In the genomic region with DNA sequence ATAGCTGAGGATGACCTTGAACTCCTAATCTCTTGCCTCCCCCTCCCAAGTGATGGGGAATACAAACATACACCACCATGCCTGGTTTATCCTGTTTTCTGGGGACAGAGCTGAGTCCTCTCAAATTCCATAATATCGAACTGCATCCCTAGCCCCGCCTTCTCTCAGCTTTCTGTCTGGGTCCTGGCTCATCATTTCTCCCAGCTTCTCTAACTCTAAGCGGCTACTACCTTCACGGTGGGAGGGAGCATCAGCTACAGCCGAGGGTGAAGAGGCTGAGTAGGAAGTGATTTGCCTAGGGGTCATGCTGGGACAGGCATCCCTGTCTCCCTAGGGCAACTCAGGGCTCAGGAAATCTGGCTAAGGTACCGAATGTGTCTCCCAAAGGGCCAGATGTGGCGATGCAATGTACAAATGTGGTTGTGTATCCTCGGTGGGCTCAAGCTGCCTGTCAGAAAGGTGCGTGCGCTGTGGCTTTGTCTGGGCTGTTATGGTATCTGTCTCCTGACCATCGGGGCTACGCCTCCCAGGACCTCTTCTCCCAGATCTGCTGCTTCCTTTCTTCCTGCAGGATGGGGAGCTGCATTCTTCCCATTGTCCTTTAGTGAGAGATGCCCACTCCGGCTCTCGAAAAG, we compare ENCODE assay signal across 9 mouse cellular contexts. TPM values are rescaled to one million over a fixed set of nuclear protein-coding genes. Genes with fewer than 3 reads are reported as not detected.
DNase-seq lines count a peak whose midpoint lies in the region; ATAC-seq and TF ChIP-seq lines count a peak whose summit lies in the region.
"Had no signal": no experiment of that assay in that cellular context is flagged by ENCODE, and none has a peak within 500 bp of the region (broad histone marks: within the 10 kb centered on the region; RNA-seq: fewer than 3 reads in every experiment).

No protein-coding gene starts in this region.

- H3K36me3 ChIP-seq in kidney, embryonic 16.5 days (ENCODE audit: insufficient read depth, low read length) = no peaks in the 10 kb centered on the region
- H3K36me3 ChIP-seq in embryonic facial prominence, embryonic 12.5 days = no peaks in the 10 kb centered on the region
- H3K36me3 ChIP-seq in hindbrain, embryonic 15.5 days = peaks cover 20% of the 10 kb centered on the region
- H3K36me3 ChIP-seq in myocyte (ENCODE audit: control insufficient read depth, insufficient read depth) = no peaks in the 10 kb centered on the region

- H3K79me2 ChIP-seq in myocyte (ENCODE audit: control insufficient read depth, insufficient read depth) = no peaks in the 10 kb centered on the region

- no peak overlapping the region for H3K27ac ChIP-seq in kidney, embryonic 16.5 days (ENCODE audit: low read length)
- H3K27ac ChIP-seq in embryonic facial prominence, embryonic 12.5 days = 0 out of 2 replicates have a peak overlapping the region, but pooled peaks have one; percentile 1
- peak overlapping the region; percentile 97 for H3K27ac ChIP-seq in hindbrain, embryonic 15.5 days (replicated peaks)

- no peak for DNase-seq in kidney, postnatal 14 days
- DNase-seq in left cerebral cortex, postnatal 14 days (ENCODE audit: low spot score in 2 of 2) = no peak
- DNase-seq in yolk sac, embryonic 10.5 days (ENCODE audit: low spot score) = no peak
- no peak for DNase-seq in thymus, postnatal 36 days

- ATAC-seq in kidney, embryonic 16.5 days (ENCODE audit: low FRiP score, low TSS enrichment) = no peak
- ATAC-seq in embryonic facial prominence, embryonic 12.5 days (ENCODE audit: insufficient number of reproducible peaks, insufficient read depth, low FRiP score, low TSS enrichment) = no peak
- ATAC-seq in hindbrain, embryonic 15.5 days (ENCODE audit: low FRiP score, low read depth) = peak; percentile 2; the same call in 1 of the 2 replicates

- H3K9ac ChIP-seq in kidney, embryonic 16.5 days (replicated peaks; ENCODE audit: low read length) = peak overlapping the region; percentile 85
- peak overlapping the region; percentile 72 for H3K9ac ChIP-seq in embryonic facial prominence, embryonic 12.5 days
- peak overlapping the region; percentile 75 for H3K9ac ChIP-seq in hindbrain, embryonic 15.5 days

- H3K27me3 ChIP-seq in kidney, embryonic 16.5 days (ENCODE audit: insufficient read depth, low read length) = peaks cover 24% of the 10 kb centered on the region
- peaks cover 32% of the 10 kb centered on the region for H3K27me3 ChIP-seq in embryonic facial prominence, embryonic 12.5 days
- no peaks in the 10 kb centered on the region for H3K27me3 ChIP-seq in hindbrain, embryonic 15.5 days
- no peaks in the 10 kb centered on the region for H3K27me3 ChIP-seq in myocyte (ENCODE audit: control insufficient read depth, insufficient read depth, insufficient read length)

- TF ChIP-seq POLR2A in myocyte (IDR thresholded peaks at IDR 0.05; ENCODE audit: insufficient read length, low read depth) = no peak

- H3K9me3 ChIP-seq in kidney, embryonic 16.5 days (ENCODE audit: low read length) = no peaks in the 10 kb centered on the region
- no peaks in the 10 kb centered on the region for H3K9me3 ChIP-seq in embryonic facial prominence, embryonic 12.5 days
- no peaks in the 10 kb centered on the region for H3K9me3 ChIP-seq in hindbrain, embryonic 15.5 days

- H3K4me2 ChIP-seq in kidney, embryonic 16.5 days (replicated peaks; ENCODE audit: low read depth, low read length) = peak overlapping the region; percentile 99
- H3K4me2 ChIP-seq in embryonic facial prominence, embryonic 12.5 days (replicated peaks) = peak overlapping the region; percentile 96
- H3K4me2 ChIP-seq in hindbrain, embryonic 15.5 days = peak overlapping the region; percentile 82
- peak overlapping the region; percentile 72 for H3K4me2 ChIP-seq in myocyte (ENCODE audit: low read depth)

- peak overlapping the region; percentile 59 for H3K4me3 ChIP-seq in kidney, embryonic 16.5 days (ENCODE audit: low read length)
- peak overlapping the region; percentile 58 for H3K4me3 ChIP-seq in embryonic facial prominence, embryonic 12.5 days
- peak overlapping the region; percentile 60 for H3K4me3 ChIP-seq in hindbrain, embryonic 15.5 days
- H3K4me3 ChIP-seq in myocyte = peak overlapping the region; percentile 8

- 6% methylated on average over 14 of the region's 14 CpGs for WGBS in kidney, embryonic 16.5 days
- WGBS in embryonic facial prominence, embryonic 12.5 days = 5% methylated on average over 14 of the region's 14 CpGs
- WGBS in hindbrain, embryonic 15.5 days = 2% methylated on average over 14 of the region's 14 CpGs

- H3ac ChIP-seq in myocyte (ENCODE audit: control insufficient read depth, insufficient read length) = no peak overlapping the region

- intact Hi-C loops in left cerebral cortex, postnatal 14 days (cut with DNase I) = no loop called here

- H3K4me1 ChIP-seq in kidney, embryonic 16.5 days (ENCODE audit: insufficient read depth, low read length) = peaks cover 44% of the 10 kb centered on the region
- H3K4me1 ChIP-seq in embryonic facial prominence, embryonic 12.5 days = peaks cover 29% of the 10 kb centered on the region
- H3K4me1 ChIP-seq in hindbrain, embryonic 15.5 days (replicated peaks) = peaks cover 54% of the 10 kb centered on the region

TF ChIP-seq in myocyte, 11 proteins besides CTCF, POLR2A, EP300 and RAD21:
- TF ChIP-seq MYOD1 (IDR thresholded peaks at IDR 0.05; ENCODE audit: control insufficient read depth in 1 of 3, insufficient read length in 2 of 3, low read depth in 2 of 3) (no peak), USF1 (IDR thresholded peaks at IDR 0.05; ENCODE audit: low read depth) (no peak), SRF (IDR thresholded peaks at IDR 0.05; ENCODE audit: control insufficient read depth, insufficient read length, low read depth) (no peak), MAX (IDR thresholded peaks at IDR 0.05; ENCODE audit: low read depth) (no peak), TCF3 (IDR thresholded peaks at IDR 0.05; ENCODE audit: insufficient read length, low read depth) (no peak), REST (IDR thresholded peaks at IDR 0.05; ENCODE audit: insufficient read depth, insufficient read length) (no peak), TCF12 (IDR thresholded peaks at IDR 0.05; ENCODE audit: insufficient read depth, poor library complexity, severe bottlenecking) (no peak), E2F4 (IDR thresholded peaks at IDR 0.05; ENCODE audit: insufficient read depth) (no peak), CEBPB (IDR thresholded peaks at IDR 0.05; ENCODE audit: insufficient read depth, poor library complexity, severe bottlenecking) (no peak), MYOG (IDR thresholded peaks at IDR 0.05; ENCODE audit: control insufficient read depth in 1 of 3, insufficient read depth in 1 of 3, insufficient read length in 2 of 3, low read depth in 2 of 3) (no peak), POLR2AphosphoS2 (IDR thresholded peaks at IDR 0.05; ENCODE audit: insufficient read length, low read depth) (no peak)

RNA-seq across cellular contexts. Expression of a gene that starts 1.0 kb away (rescaled TPM):
- polyA plus RNA-seq in kidney, embryonic 16.5 days (2015; fragmentation: Nextera tagmentation; extraction: Ambion mirVana) = 3.3 and 3.8 TPM in 2 replicates
- 2.6 and 2.7 TPM in 2 replicates for polyA plus RNA-seq in embryonic facial prominence, embryonic 12.5 days (2016; fragmentation: Nextera tagmentation; extraction: Ambion mirVana)
- polyA plus RNA-seq in hindbrain, embryonic 15.5 days (2015; fragmentation: Nextera tagmentation; extraction: Ambion mirVana) = 38.7 and 42.4 TPM in 2 replicates
- 1.1 TPM for polyA plus RNA-seq in myocyte (2012; fragmentation: generic; extraction: Trizol)
- 10 to 100 TPM; 10.0 to 11.4 TPM for total RNA-seq in left cerebral cortex, postnatal 14 days (2021)
- total RNA-seq: hematopoietic stem cell, adult 5-6 weeks had no signal

RNA-seq across cellular contexts. Expression of a gene that starts 2.2 kb away (rescaled TPM):
- polyA plus RNA-seq in kidney, embryonic 16.5 days (2015; fragmentation: Nextera tagmentation; extraction: Ambion mirVana) = 244 and 292 TPM in 2 replicates
- 0.85 and 1.8 TPM in 2 replicates for polyA plus RNA-seq in embryonic facial prominence, embryonic 12.5 days (2016; fragmentation: Nextera tagmentation; extraction: Ambion mirVana)
- 1.2 and 1.3 TPM in 2 replicates for polyA plus RNA-seq in hindbrain, embryonic 15.5 days (2015; fragmentation: Nextera tagmentation; extraction: Ambion mirVana)
- polyA plus RNA-seq in myocyte (2012; fragmentation: generic; extraction: Trizol) = 0.06 TPM
- total RNA-seq in left cerebral cortex, postnatal 14 days (2021) = 1 to 10 TPM; 1.5 to 1.6 TPM

RNA-seq across cellular contexts. Expression of a gene that starts 30.0 kb away (rescaled TPM):
- polyA plus RNA-seq in kidney, embryonic 16.5 days (2015; fragmentation: Nextera tagmentation; extraction: Ambion mirVana) = 6.4 and 9.5 TPM in 2 replicates
- polyA plus RNA-seq in embryonic facial prominence, embryonic 12.5 days (2016; fragmentation: Nextera tagmentation; extraction: Ambion mirVana) = 0.91 and 1.9 TPM in 2 replicates
- 2.8 and 4.5 TPM in 2 replicates for polyA plus RNA-seq in hindbrain, embryonic 15.5 days (2015; fragmentation: Nextera tagmentation; extraction: Ambion mirVana)
- polyA plus RNA-seq in myocyte (2012; fragmentation: generic; extraction: Trizol) = 0.22 TPM
- 1 to 10 TPM; 4.4 to 4.5 TPM for total RNA-seq in left cerebral cortex, postnatal 14 days (2021)

RNA-seq across cellular contexts. Expression of a gene that starts 41.4 kb away (rescaled TPM):
- 53.4 and 54.0 TPM in 2 replicates for polyA plus RNA-seq in kidney, embryonic 16.5 days (2015; fragmentation: Nextera tagmentation; extraction: Ambion mirVana)
- polyA plus RNA-seq in embryonic facial prominence, embryonic 12.5 days (2016; fragmentation: Nextera tagmentation; extraction: Ambion mirVana) = 31.1 and 31.7 TPM in 2 replicates
- polyA plus RNA-seq in hindbrain, embryonic 15.5 days (2015; fragmentation: Nextera tagmentation; extraction: Ambion mirVana) = 20.2 and 20.3 TPM in 2 replicates
- polyA plus RNA-seq in myocyte (2012; fragmentation: generic; extraction: Trizol) = 17.5 TPM
- total RNA-seq in left cerebral cortex, postnatal 14 days (2021) = 10 to 100 TPM; 20.6 to 23.1 TPM

RNA-seq across cellular contexts. Expression of a gene that starts 41.8 kb away (rescaled TPM):
- polyA plus RNA-seq in kidney, embryonic 16.5 days (2015; fragmentation: Nextera tagmentation; extraction: Ambion mirVana) = 156 and 186 TPM in 2 replicates
- 167 and 186 TPM in 2 replicates for polyA plus RNA-seq in embryonic facial prominence, embryonic 12.5 days (2016; fragmentation: Nextera tagmentation; extraction: Ambion mirVana)
- polyA plus RNA-seq in hindbrain, embryonic 15.5 days (2015; fragmentation: Nextera tagmentation; extraction: Ambion mirVana) = 127 and 132 TPM in 2 replicates
- 195 TPM for polyA plus RNA-seq in myocyte (2012; fragmentation: generic; extraction: Trizol)
- 10 to 100 TPM; 78.1 to 84.3 TPM for total RNA-seq in left cerebral cortex, postnatal 14 days (2021)

Comparison
In these comparisons a context has a peak if more than half of its experiments do, and no peak if none do; other contexts are left out.
1. H3K4me3 ChIP-seq: peak in every context shown above with its lines; median percentile 60 in hindbrain, embryonic 15.5 days; 59 in kidney, embryonic 16.5 days; 58 in embryonic facial prominence, embryonic 12.5 days; 8 in myocyte.
2. RNA of a gene that starts 2.2 kb away (polyA plus RNA-seq): 244 to 292 TPM in kidney, embryonic 16.5 days; 0.85 to 1.8 TPM in embryonic facial prominence, embryonic 12.5 days, 1.2 to 1.3 TPM in hindbrain, embryonic 15.5 days and 0.06 TPM in myocyte (single experiment); every median in the first group is over 10 times any median in the second.
3. Peak in every context shown above with its lines, with median percentiles within 50 percentile points of each other: H3K4me2 ChIP-seq and H3K9ac ChIP-seq.